Mouse (Mus musculus): Measurements from ENCODE around the gene Sod2. TPM values are rescaled to one million over a fixed set of nuclear protein-coding genes. Genes with fewer than 3 reads are reported as not detected.
A peak's percentile ranks its signal among the peaks of the same experiment; 100 is the strongest.
"Not testable (repeated sequence)": the region's sequence is repeated elsewhere in the genome, so short reads cannot be mapped to it uniquely, and the experiment has no call there.

The Sod2 gene
- polyA plus RNA-seq, 2 experiments: 98.2 to 116 TPM

DNA sequence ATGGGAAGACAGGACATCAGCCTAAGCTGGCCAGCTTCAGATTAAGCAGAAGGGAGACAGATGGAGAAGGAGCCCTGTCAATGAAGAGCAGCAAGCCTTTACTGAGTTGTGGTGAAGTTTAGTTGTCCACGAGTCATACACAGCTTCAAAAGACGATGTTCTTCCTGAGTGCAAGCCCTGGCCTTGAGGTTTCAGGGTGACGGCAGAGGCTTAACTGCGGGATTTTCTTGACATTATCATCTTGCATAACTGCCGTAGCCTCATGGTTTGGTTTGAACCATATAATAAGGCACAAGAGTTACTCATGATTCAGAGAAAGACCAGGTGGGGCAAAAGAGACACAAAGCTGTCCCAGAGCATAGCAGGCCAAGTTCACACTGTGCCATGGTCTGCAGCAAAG lies 8.8 kb upstream of the Sod2 start:
- H3K4me1 ChIP-seq (ENCODE audit: control insufficient read depth, insufficient read depth, low read length): no peaks in the 10 kb centered on the region
- DNase-seq (ENCODE audit: low spot score): no peak
- no peaks in the 10 kb centered on the region for H3K36me3 ChIP-seq (ENCODE audit: control insufficient read depth, insufficient read depth, low read length)
- ATAC-seq (ENCODE audit: low FRiP score, low read depth): no peak
- no peak overlapping the region for H3K4me3 ChIP-seq (replicated peaks; ENCODE audit: low read length)
- H3K27ac ChIP-seq (replicated peaks; ENCODE audit: low read depth, low read length): no peak overlapping the region
- TF ChIP-seq POLR2A (IDR thresholded peaks at IDR 0.05; ENCODE audit: borderline replicate concordance, extremely low read depth, insufficient read depth, insufficient read length): no peak
- no peaks in the 10 kb centered on the region for H3K9me3 ChIP-seq (ENCODE audit: control insufficient read depth, low read length)
- 96% methylated on average over 5 of the region's 5 CpGs for WGBS
- H3K27me3 ChIP-seq (ENCODE audit: control insufficient read depth, insufficient read depth, low read length): no peaks in the 10 kb centered on the region
- H3K4me2 ChIP-seq (replicated peaks; ENCODE audit: low read depth, low read length, severe bottlenecking): no peak overlapping the region
- no peak overlapping the region for H3K9ac ChIP-seq (ENCODE audit: low read depth, low read length, severe bottlenecking)

- Histone ChIP-seq H3K4me1 (ENCODE audit: control insufficient read depth, insufficient read depth, low read length) (no peaks in the 10 kb centered on the region), H3K27ac (replicated peaks; ENCODE audit: low read depth, low read length) (no peak overlapping the region), H3K4me2 (replicated peaks; ENCODE audit: low read depth, low read length, severe bottlenecking) (no peak overlapping the region), H3K4me3 (replicated peaks; ENCODE audit: low read length) (no peak overlapping the region), H3K36me3 (ENCODE audit: control insufficient read depth, insufficient read depth, low read length) (no peaks in the 10 kb centered on the region), H3K27me3 (ENCODE audit: control insufficient read depth, insufficient read depth, low read length) (no peaks in the 10 kb centered on the region), H3K9ac (ENCODE audit: low read depth, low read length, severe bottlenecking) (no peak overlapping the region), H3K9me3 (ENCODE audit: control insufficient read depth, low read length) (no peaks in the 10 kb centered on the region)
- no peak for DNase-seq (ENCODE audit: low spot score)
- TF ChIP-seq POLR2A (IDR thresholded peaks at IDR 0.05; ENCODE audit: borderline replicate concordance, extremely low read depth, insufficient read depth, insufficient read length): no peak
- WGBS: 70% methylated on average over 6 of the region's 6 CpGs
- no peak for ATAC-seq (ENCODE audit: low FRiP score, low read depth)
Observed at GRCm38 (mm10) chr17:12999069-12999468, 7.6 kb upstream of the Sod2 start.

- H3K36me3 ChIP-seq (ENCODE audit: control insufficient read depth, insufficient read depth, low read length); H3K4me1 ChIP-seq (ENCODE audit: control insufficient read depth, insufficient read depth, low read length); H3K27ac ChIP-seq (replicated peaks; ENCODE audit: low read depth, low read length); H3K4me2 ChIP-seq (replicated peaks; ENCODE audit: low read depth, low read length, severe bottlenecking); H3K9me3 ChIP-seq (ENCODE audit: control insufficient read depth, low read length); H3K9ac ChIP-seq (ENCODE audit: low read depth, low read length, severe bottlenecking); DNase-seq (ENCODE audit: low spot score); H3K4me3 ChIP-seq (replicated peaks; ENCODE audit: low read length); ATAC-seq (ENCODE audit: low FRiP score, low read depth); H3K27me3 ChIP-seq (ENCODE audit: control insufficient read depth, insufficient read depth, low read length): not testable (repeated sequence)
- 92% methylated on average over 5 of the region's 5 CpGs for WGBS
Observed at GRCm38 (mm10) chr17:13002243-13002642, 4.4 kb upstream of the Sod2 start.

DNA sequence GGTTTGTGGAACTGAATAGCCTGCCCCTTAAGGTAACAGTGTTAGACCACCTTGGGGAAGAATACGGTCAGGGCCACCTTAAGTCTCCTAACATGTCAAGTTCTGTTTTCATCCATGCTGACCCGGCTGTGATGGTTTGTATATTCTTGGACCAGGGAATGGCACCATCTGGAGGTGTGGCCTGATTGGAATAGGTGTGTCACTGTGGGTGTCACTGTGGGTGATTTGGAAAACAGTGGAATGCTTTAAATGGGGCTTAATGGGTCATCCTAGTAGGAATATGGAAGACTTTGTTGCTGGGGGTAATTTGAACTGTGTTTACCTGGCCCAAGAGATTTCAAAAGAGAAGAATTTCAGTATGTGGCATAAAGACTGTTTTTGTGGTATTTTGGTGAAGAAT lies 2.2 kb upstream of the Sod2 start:
- 72% methylated on average over 2 of the region's 2 CpGs for WGBS
- not testable (repeated sequence) for ATAC-seq (ENCODE audit: low FRiP score, low read depth)

GRCm38 (mm10) chr17:13006984-13007383 lies 338 bp downstream of the Sod2 start:
- ATAC-seq (ENCODE audit: low FRiP score, low read depth): no peak
- Histone ChIP-seq H3K4me2 (replicated peaks; ENCODE audit: low read depth, low read length, severe bottlenecking) (peak overlapping the region; percentile 76), H3K4me1 (ENCODE audit: control insufficient read depth, insufficient read depth, low read length) (peaks cover 8% of the 10 kb centered on the region), H3K36me3 (ENCODE audit: control insufficient read depth, insufficient read depth, low read length) (peaks cover 6% of the 10 kb centered on the region), H3K9ac (ENCODE audit: low read depth, low read length, severe bottlenecking) (peak overlapping the region; percentile 73), H3K9me3 (ENCODE audit: control insufficient read depth, low read length) (no peaks in the 10 kb centered on the region), H3K4me3 (replicated peaks; ENCODE audit: low read length) (peak overlapping the region; percentile 82), H3K27me3 (ENCODE audit: control insufficient read depth, insufficient read depth, low read length) (no peaks in the 10 kb centered on the region), H3K27ac (replicated peaks; ENCODE audit: low read depth, low read length) (no peak overlapping the region)
- TF ChIP-seq POLR2A (IDR thresholded peaks at IDR 0.05; ENCODE audit: borderline replicate concordance, extremely low read depth, insufficient read depth, insufficient read length): no peak
- DNase-seq (ENCODE audit: low spot score): no peak
- WGBS: 48% methylated on average over 5 of the region's 5 CpGs

More for the DNA sequence above, 2.2 kb upstream of the Sod2 start:
- DNase-seq (ENCODE audit: low spot score); H3K4me1 ChIP-seq (ENCODE audit: control insufficient read depth, insufficient read depth, low read length); H3K4me2 ChIP-seq (replicated peaks; ENCODE audit: low read depth, low read length, severe bottlenecking); H3K27ac ChIP-seq (replicated peaks; ENCODE audit: low read depth, low read length); H3K27me3 ChIP-seq (ENCODE audit: control insufficient read depth, insufficient read depth, low read length); H3K9me3 ChIP-seq (ENCODE audit: control insufficient read depth, low read length); H3K4me3 ChIP-seq (replicated peaks; ENCODE audit: low read length); H3K36me3 ChIP-seq (ENCODE audit: control insufficient read depth, insufficient read depth, low read length); H3K9ac ChIP-seq (ENCODE audit: low read depth, low read length, severe bottlenecking): not testable (repeated sequence)

GRCm38 (mm10) chr17:13007730-13008425 lies 1.2 kb downstream of the Sod2 start:
- Histone ChIP-seq H3K27me3 (ENCODE audit: control insufficient read depth, insufficient read depth, low read length) (no peaks in the 10 kb centered on the region), H3K9ac (ENCODE audit: low read depth, low read length, severe bottlenecking) (peak overlapping the region; percentile 73), H3K4me3 (replicated peaks; ENCODE audit: low read length) (peak overlapping the region; percentile 82), H3K4me2 (replicated peaks; ENCODE audit: low read depth, low read length, severe bottlenecking) (peak overlapping the region; percentile 76), H3K36me3 (ENCODE audit: control insufficient read depth, insufficient read depth, low read length) (peaks cover 13% of the 10 kb centered on the region), H3K9me3 (ENCODE audit: control insufficient read depth, low read length) (no peaks in the 10 kb centered on the region), H3K27ac (replicated peaks; ENCODE audit: low read depth, low read length) (peak overlapping the region; percentile 73), H3K4me1 (ENCODE audit: control insufficient read depth, insufficient read depth, low read length) (peaks cover 8% of the 10 kb centered on the region)
- no peak for TF ChIP-seq POLR2A (IDR thresholded peaks at IDR 0.05; ENCODE audit: borderline replicate concordance, extremely low read depth, insufficient read depth, insufficient read length)
- ATAC-seq (ENCODE audit: low FRiP score, low read depth) (peak; percentile 98), DNase-seq (ENCODE audit: low spot score) (peak; percentile 95)
- under 1% methylated on average over 45 of the region's 76 CpGs for WGBS
